Comparison of ENCODE assay signal across 10 mouse cellular contexts in genomic region chr11:31555042-31555441, GRCm38 (mm10).
DNase-seq lines count a peak whose midpoint lies in the region.
"Had no signal": no experiment of that assay in that cellular context is flagged by ENCODE, and none has a peak within 500 bp of the region (broad histone marks: within the 10 kb centered on the region; RNA-seq: fewer than 3 reads in every experiment).

No protein-coding gene starts in this region.

- peak; percentile 13 for DNase-seq in retina, adult 2 months (ENCODE audit: low read depth, low spot score)
- DNase-seq in retina, embryonic 14.5 days (ENCODE audit: low spot score), result no peak
- DNase-seq in cerebellum, postnatal 10 days, result peak; percentile 84 to 90
- DNase-seq in kidney, adult 18-20 months, result peak; percentile 76
- DNase-seq in lung, postnatal 4 days, result no peak
- DNase-seq in thymus, postnatal 10 days (ENCODE audit: low spot score in 2 of 2), result no peak
- no peak for DNase-seq in urinary bladder, adult 2 months (ENCODE audit: low spot score)
- DNase-seq: gastrocnemius, postnatal 10 days; liver, postnatal 0 days; retina, postnatal 1 day had no signal

Comparison
In these comparisons a context has a peak if more than half of its experiments do, and no peak if none do; other contexts are left out.
1. DNase-seq: peak in retina, adult 2 months (single experiment), cerebellum, postnatal 10 days (2 of 2) and kidney, adult 18-20 months (single experiment); none in retina, embryonic 14.5 days (single experiment), lung, postnatal 4 days (0 of 2), thymus, postnatal 10 days (0 of 2) and urinary bladder, adult 2 months (single experiment).